Mouse (Mus musculus) urinary bladder, postnatal 36 days (tissue): ENCODE measurements around the gene Gm20449.
"Not testable (repeated sequence)": the region's sequence is repeated elsewhere in the genome, so short reads cannot be mapped to it uniquely, and the experiment has no call there.

Source experiments
- DNase-seq, 2 experiments: peaks; one replicate each; pipeline ENCODE4 v3.0.0; 2022; ENCODE audit warnings: low spot score in 2 of 2, mixed read lengths in 1 of 2

Gm20449 gene

DNA sequence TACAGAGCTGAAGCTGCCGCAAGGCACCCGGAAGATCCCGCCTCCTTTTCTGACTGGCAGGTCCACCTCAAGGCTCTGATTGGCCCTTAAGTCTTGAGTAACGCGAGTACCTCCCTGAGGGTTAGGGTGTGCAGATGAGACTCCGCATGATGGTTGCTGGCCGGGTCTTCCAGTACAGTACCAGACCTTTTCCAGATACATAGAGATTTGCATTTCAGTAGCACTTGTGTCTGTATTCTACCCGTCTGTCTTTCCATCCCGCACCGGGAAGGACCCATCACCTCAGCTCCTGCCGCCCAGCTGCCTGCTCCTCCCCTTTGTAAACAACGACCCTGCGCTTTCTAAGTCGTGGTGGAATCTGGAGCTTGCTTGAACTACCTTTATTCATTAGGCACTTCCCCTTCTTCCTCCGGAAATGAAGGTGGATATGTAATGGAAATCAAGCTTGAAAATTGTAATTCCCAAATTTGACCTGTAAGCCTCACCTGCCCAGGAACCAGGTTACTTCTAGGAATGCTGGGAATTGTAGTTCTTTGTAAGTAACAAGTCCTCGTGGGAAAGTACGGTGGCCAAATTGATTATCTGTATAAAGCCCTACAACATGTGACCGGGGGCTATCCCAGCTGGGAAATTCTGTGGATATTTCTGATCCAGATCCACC, at the start of gene Gm20449, which contains the start of gene AW146154:
TSS of gene Gm20449 (minus strand) at position 29 of the 661 bp plus-strand sequence.
TSS of gene AW146154 (minus strand) at position 502 of the 661 bp plus-strand sequence.
- peak; percentile 97 to 99 for DNase-seq

DNA sequence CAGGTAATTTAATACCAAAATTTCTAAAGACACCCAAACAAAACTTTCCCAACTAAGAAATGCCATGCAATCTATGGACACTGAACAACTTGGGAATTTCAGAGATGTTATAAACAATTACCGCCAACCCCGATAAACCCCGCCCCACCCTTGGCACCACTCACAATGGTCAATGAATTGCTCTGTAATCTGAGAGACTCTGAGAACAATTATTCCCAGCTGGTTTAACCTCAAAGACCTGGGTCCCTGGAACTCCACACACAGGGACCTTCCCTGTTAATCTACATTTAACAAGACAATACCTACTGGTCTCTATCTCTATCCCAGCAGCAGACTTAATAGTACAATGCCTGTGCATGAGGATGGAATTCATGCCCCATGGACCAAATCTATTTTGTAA, 13.5 kb upstream of the Gm20449 start:
- DNase-seq = no peak

DNA sequence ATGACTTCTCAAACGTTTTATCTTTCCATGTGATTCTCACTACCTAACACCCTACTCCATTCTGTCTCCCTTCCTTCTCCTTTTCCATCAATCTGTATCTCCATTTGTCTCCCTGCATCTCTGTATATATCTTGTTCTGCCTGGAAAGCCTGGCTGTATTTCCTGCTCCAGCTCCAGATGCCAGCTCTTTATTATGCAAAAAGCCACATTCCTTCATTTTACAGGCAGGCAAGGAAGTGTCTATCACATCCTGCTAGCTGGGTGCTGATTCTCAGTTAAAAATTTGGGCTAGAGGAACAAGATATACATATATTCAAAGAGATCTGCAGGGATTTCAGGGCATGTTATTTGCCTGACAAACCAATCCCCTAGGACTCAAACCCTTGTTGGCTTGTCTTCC, 13.0 kb upstream of the Gm20449 start:
- DNase-seq = no peak

DNA sequence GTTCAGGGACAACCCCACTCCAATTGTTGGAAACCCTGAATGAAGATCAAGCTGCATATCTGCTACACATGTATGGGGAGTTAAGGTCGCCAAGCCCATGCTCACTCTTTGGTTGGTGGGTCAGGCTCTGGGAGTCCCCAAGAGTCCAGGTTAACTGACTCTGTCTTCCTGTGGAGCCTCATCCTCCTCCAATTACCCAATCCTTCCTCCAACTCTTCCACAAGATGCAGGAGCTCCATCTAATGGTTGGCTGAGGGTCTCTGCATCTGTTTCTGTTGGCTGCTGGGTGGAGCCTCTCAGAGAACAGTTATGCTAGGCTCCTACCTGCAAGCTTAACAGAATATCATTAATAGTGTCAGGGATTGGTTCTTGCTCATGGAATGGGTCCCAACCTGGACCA, 3.2 kb upstream of the Gm20449 start:
- DNase-seq = no peak

DNA sequence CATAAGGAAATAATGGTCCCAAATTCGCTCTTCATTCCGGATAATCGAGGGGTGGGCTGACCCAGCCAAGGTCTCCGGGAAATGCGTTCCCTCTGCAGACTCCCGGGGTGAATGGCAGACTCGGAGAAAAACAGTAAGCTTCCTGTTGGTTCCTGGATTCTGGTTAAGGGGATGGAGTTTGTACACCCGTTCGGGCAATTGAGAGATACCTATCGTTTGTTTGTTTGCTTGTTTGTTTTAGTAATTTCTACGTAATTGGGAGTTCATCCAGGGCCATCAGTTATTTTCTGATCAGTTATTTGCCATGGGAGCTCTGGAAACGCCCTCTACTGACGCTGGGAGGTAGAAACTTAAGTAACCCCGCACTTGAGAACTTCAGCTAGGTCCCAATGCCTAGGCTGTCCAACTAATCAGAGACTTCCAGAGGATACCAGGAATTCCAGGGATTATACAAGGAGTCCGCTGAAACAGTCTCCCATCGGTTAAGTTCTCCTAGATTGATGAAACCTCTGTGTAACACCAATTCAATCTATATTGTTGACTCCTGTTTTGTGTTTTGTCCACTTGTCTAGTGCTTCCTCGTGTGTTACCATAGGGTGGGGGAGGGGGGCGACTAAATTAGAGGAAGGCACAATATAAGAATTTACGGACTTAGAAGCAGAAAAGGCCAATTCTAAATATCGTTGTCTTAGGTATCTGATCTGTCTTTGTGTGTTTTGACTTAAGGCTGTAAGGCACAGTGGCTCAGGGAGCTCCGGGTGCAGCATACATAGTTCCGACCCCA, 1.1 kb upstream of the Gm20449 start:
- DNase-seq = peak; percentile 56 to 69

DNA sequence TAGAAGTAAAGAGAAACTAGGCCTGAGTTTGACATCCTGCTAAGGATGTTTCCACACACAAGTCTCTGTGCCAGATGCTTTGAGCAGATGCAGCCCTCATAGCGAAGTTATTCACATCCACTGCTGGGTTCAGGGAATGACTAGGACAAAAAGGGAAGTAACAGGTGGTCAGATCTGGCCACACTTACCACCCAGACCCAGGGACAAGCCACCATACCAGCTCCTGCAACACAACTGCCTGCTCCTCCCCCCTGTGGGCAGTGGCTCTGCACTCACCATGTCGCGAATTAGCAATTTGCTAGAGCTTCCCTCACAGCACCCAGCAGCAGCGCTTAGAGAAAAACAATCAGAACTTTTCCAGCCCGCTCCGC, 214 bp downstream of the Gm20449 start:
- DNase-seq = not testable (repeated sequence)

DNA sequence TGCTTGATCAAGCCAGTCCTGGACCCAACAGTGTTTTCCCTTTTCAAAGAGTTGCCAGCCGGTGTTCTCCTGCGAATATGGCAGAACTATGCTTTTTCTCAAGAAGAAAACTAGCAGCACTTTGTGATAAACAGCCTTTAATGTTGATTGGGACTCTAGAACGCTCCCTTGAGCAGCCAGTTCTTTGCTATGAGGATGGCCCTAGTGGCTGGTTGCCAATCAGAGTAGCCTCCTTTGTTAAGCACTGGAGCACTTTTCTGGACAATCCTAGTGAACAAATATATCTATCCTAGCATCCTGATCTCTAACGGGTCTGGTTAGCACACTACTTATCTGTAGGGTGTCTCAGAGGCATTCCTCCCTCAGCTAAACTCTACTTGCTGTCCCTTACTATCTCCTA, 753 bp downstream of the Gm20449 start:
- not testable (repeated sequence) for DNase-seq

DNA sequence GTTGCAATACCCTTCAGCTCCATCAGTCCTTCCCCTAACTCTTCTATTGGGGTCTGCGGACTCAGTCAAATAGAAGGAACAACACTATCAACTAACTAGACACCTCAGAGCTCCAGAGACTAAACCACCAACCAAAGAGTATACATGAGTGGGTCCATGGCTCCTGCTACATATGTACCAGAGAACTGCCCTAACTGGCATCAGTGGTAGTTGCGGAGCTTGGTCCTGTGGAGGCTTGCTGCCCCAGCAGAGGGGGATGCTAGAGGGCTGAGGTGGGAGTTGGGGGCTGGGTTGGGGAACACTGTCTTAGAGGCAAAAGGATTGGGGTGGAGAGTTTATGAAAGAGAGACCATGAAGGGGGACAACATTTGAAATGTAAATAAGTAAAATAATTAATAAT, 1.3 kb downstream of the Gm20449 start:
- no peak for DNase-seq

DNA sequence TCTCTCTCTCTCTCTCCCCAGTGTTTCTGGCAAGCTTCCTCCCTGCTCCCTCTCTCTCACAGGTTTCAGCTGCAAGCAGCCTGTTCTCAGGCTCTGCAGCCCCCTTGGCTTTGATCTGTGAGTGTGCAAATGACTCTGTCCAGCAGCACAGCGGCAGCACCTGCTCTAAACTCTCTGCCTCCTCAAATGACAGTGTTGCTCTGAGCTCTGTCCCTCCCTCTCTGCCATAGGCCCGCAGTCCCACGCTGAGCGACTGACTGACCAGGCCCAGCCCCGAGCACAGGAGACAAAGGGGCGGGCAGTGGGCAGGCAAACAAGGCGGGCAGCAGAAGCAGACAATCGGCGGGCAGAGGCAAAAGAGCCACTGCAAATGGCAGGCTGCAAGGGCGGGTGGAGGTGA, 47.4 kb downstream of the Gm20449 start:
- no peak for DNase-seq

DNA sequence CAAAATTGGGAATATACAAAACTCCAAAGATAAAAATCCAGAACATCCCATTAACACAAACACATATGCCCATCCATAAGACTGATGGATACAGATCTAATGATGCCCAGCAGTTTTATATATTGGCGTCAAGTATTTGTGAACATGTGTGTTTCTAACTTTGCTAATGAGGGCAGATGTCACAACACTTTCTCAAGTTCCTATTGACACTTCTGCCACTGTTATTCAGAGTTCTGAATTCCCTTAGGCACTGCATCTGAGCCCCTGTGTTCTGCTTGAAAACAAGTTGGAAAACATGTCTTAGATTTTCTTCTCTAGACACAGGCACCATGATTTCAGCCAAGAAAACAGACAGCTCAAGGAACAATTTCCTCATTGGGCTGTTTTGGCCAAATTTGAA, 50.6 kb downstream of the Gm20449 start, which contains the start of gene Vmn2r57:
TSS of gene Vmn2r57 (minus strand) at position 101 of the 400 bp plus-strand sequence.
- not testable (repeated sequence) for DNase-seq

DNA sequence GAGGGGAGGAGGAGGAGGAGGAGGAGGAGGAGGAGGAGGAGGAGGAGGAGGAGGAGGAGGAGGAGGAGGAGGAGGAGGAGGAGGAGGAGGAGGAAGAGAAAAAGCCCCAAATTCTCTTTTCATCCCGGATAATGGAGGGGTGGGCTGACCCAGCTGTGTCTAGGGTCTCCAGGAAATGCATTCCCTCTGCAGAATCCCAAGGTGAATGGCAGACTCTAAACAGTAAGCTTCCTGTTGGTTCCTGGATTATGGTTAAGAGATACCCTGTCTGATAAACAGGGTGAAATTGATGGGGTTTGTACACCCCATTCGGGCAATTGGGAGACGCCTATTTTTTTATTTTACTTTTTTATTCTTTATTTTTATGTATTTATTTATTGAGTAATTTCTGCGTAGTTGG, 105.1 kb downstream of the Gm20449 start:
- no peak for DNase-seq

DNA sequence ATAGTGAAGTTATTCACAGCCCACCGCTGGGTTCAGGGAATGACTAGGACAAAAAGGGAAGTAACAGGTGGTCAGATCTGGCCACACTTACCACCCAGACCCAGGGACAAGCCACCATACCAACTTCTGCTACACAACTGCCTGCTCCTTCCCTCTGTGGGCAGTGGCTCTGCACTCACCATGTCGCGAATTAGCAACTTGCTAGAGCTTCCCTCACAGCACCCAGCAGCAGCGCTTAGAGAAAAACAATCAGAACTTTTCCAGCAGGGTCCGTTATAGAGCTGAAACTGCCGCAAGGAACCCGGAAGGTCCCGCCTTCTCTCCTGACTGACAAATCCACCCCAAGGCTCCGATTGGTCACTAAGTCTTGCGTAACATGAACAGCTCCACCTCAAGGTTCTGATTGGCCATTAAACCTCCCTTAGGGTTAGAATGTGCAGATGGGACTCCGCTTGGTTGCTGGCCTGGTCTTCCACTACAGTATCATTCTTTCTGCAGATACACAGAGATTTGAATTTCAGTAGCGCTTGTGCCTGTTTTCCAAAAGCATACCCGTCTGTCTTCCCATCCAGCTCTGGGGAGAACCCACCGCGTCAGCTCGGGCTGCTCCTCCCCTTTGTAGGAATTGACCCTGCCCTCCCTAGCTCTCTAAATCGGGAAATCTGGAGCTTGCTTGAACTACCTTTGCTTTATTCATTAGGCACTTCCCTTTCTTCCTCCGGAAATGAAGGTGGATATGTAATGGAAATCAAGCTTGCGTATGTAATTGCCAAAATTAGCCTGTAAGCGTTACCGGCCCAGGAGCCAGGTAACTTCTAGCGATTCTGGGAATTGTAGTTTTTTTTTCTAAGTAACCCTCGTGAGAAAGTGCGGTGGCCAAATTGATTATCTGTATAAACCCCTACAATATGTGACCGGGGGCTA, 105.9 kb downstream of the Gm20449 start, which contains the start of gene AI987944:
TSS of gene AI987944 (minus strand) at position 332 of the 924 bp plus-strand sequence.
- peak; percentile 65 to 79 for DNase-seq
